Mouse (Mus musculus): ENCODE measurements around the gene Rnf138rt1.
A peak's percentile ranks its signal among the peaks of the same experiment; 100 is the strongest.

Gene Rnf138rt1

DNA sequence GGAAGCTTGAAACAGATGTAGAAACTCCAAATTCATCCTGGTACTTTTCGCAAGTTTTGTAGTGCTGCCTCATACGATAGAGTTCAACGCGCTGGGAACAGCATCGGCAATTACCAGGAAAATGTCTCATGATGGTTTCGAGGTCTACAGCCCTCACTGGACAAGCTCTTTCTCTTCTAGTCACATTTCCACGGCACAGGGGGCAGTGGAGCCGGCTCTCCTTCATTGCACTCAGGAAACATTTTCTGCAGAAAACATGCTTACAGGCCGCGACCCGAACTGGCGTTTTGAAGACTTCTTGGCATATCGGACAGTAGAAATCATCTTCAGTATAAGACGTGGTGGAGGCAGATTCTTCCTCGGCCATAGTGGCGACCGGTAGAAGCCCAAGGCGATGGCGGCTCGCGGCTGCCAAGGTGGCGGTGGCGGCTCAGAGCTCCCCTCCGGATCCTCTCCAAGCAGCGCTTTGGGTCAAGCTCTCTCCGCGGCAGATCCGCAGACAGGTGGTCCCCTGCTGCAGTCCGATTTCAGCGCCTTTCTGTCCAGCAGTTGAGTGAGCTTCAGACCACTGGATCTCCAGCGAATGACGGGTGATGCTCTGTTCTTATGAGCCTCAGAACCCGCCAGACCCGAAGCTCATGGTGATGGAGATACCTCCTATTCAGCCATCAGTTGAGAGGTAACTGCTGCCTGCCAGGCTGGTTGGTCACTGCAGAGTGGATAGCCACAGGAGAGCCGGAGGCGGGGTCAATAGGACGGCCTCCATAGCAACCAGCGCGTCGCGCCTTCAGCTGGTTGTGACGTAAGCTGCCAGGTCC, at the start of gene Rnf138rt1:
TSS of gene Rnf138rt1 (minus strand) at position 713 of the 818 bp plus-strand sequence.
- DNase-seq (ENCODE audit: low spot score in 2 of 2), result peak; percentile 5 to 14

DNA sequence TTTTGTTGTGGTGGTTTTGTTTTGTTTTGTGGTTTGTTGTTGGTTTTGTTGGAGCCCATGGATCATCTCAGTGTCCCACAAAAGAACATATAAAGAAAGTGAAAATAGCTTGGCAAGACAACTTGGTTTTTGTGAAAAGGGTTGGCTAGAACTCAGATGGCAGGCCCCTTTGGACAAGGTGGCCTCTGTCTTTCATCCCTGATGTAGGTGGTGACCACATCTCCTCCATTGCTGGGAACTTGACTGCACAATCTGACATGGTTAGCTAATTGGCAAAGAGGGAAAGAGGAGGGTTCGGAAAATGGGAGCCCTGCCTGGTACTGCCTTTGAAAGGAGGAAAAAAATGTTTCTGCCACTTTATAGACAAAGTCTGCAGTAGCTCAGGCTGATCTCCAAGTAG, 46.1 kb upstream of the Rnf138rt1 start:
- no peak for DNase-seq (ENCODE audit: low spot score in 2 of 2)

DNA sequence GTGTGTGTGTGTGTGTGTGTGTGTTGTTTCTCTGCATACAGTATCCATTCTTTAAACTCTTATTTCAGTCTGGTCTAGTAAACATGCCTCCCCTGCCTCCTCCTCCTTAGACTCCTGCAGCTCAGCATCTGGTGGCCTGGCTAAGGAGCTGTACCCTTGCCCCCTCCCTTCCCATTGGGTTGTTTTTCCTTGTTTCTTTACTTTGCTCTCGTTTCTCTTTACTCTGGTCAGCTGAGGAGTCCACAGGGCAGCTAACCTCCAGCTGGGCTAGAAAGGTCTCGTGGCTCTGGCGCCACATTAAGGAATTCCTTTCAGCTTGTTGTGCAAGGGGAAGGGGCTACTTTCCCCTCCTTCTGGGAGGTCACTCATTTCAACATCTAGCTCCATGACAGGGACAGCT, 5.2 kb upstream of the Rnf138rt1 start:
- no peak for DNase-seq (ENCODE audit: low spot score in 2 of 2)

DNA sequence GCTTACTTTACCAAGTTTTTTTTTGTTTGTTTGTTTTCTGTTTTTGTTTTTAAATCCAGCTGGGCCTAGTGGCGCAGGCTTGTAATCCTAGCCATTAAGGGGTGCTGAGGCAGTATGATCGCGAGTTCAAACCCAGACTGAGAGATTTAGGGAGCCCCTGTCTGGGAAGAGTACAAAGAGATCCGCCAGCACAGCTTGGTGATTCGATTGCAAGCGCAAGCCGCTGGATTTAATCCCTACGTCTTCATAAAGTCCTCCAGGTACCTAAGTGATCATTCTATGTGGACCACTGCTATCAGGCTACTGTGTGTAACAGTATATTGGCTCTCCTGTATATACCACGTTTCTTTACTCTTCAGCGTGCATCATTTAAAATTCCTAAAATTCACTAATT, 303 bp upstream of the Rnf138rt1 start:
- no peak for DNase-seq (ENCODE audit: low spot score in 2 of 2)

DNA sequence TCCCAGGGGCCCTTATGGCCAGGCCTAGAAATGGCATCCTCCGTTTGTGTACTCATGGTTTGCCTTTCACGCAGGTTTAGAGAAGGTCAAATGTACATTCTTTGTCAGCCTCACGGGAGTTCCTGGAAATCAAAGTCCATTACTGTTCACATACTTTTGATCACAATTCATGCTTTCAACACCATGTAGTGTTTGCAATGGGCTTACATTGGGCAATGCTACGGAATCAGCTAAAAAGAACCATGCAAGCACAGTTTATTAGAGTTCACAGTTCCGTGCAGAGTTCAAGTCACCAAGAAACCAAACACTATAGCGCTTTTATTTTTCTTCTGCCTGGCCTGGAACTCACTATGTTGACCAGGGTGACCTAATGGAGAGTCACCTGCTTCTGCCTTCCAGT, 15.1 kb downstream of the Rnf138rt1 start:
- DNase-seq (ENCODE audit: low spot score in 2 of 2), result no peak

DNA sequence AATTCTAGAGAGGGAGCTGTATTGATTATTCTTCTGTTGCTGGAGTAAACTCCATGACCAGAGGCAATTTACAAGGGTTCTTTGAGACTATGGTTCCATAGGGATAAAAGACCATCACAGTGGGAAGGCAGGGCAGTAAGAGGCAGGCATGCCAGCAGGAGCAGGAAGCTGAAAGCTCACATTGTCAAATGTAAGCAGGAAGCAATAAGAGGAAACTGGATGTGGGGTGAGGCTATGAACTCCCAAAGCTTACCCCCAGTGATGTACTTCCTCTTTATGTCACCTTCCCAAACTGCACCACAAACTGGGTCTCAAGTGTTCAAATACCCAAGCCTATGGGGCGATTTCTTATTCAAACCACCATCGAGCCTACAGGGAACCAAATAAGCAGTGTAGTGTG, 17.2 kb downstream of the Rnf138rt1 start:
- DNase-seq (ENCODE audit: low spot score in 2 of 2), result no peak

DNA sequence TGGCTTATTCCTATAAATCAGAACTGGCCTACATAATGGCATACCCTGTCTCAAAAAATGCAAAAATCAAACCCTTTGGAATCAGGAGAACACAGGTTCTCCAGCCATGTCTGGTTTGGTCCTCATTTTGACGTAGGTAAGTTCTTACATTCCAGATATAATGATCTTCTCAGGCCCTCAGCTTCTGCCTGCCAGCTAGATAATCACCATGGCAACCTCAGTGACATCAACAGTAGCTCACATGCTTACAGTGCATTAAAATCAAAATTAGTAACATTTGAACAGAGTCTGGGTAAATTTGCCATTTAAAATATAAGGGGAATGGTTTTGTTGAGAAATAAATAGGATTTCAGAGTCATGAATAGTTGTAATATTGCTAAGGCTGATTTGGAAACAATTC, 22.2 kb downstream of the Rnf138rt1 start:
- no peak for DNase-seq (ENCODE audit: low spot score in 2 of 2)

DNA sequence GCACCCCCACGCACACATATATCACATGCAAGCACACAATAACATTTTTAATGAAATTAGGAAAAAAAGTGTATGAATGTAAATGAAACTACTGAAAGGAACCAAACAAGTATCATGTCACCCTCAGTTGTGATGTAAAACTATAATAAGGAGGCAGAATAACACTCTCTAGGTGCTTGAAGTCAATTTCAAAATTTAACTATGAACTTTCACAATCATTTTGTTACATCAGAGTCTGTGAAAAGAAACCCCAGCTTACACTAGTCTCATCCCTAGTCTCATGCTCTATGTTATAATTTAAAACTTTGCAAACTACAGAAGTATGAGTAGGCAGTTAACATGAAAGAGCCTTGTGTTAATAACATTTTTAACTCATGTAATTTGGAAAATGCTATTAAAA, 27.0 kb downstream of the Rnf138rt1 start:
- DNase-seq (ENCODE audit: low spot score in 2 of 2), result no peak

- no peak for DNase-seq (ENCODE audit: low spot score in 2 of 2)
These were observed 37.5 kb downstream of the Rnf138rt1 start for GRCm38 (mm10) chrX:163723630-163724029.

- no peak for DNase-seq (ENCODE audit: low spot score in 2 of 2)
These were observed 38.1 kb downstream of the Rnf138rt1 start for GRCm38 (mm10) chrX:163722785-163723577.

DNA sequence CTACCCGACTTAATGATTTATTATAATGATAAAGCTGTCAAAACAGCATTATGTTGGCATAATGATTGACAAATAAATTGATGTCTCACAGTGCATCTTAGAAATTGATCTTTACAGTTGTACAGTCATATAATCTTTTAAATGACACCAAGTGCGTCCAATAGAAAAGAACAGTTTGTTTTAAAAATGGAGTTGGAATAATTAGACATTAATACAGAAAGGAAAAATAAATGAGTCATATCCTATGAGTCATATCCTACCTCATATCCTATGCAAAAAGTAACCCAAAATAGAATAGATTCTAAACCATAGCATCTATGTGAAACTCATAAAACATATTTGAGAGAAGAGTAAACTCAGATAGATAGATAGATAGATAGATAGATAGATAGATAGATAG, 40.5 kb downstream of the Rnf138rt1 start:
- no peak for DNase-seq (ENCODE audit: low spot score in 2 of 2)
